Mouse (Mus musculus): ENCODE measurements around the gene Dync1i2. TPM values are rescaled to one million over a fixed set of nuclear protein-coding genes. Genes with fewer than 3 reads are reported as not detected.

Dync1i2 gene
- total RNA-seq, 2 experiments from 2014 or later: 96.0 to 99.1 TPM

- peak; percentile 39 for DNase-seq
These were observed 7.6 kb upstream of the Dync1i2 start for GRCm38 (mm10) chr2:71203819-71204432.

- DNase-seq: no peak
These were observed 2.3 kb upstream of the Dync1i2 start for GRCm38 (mm10) chr2:71209041-71209755.

- DNase-seq: no peak
These were observed 410 bp upstream of the Dync1i2 start for GRCm38 (mm10) chr2:71211096-71211495.

GRCm38 (mm10) chr2:71212360-71212726, 837 bp downstream of the Dync1i2 start:
- DNase-seq: no peak

- no peak for DNase-seq
These were observed 9.5 kb downstream of the Dync1i2 start for GRCm38 (mm10) chr2:71221020-71221419.

- no peak for DNase-seq
These were observed 15.9 kb downstream of the Dync1i2 start for GRCm38 (mm10) chr2:71227398-71227797.

- no peak for DNase-seq
These were observed 18.1 kb downstream of the Dync1i2 start for GRCm38 (mm10) chr2:71229603-71230002.

- no peak for DNase-seq
These were observed 20.4 kb downstream of the Dync1i2 start for GRCm38 (mm10) chr2:71231951-71232350.

- no peak for DNase-seq
These were observed 21.5 kb downstream of the Dync1i2 start for GRCm38 (mm10) chr2:71232976-71233375.

- DNase-seq: no peak
These were observed 23.9 kb downstream of the Dync1i2 start for GRCm38 (mm10) chr2:71235420-71235819.

- DNase-seq: no peak
These were observed 24.5 kb downstream of the Dync1i2 start for GRCm38 (mm10) chr2:71236009-71236408.

GRCm38 (mm10) chr2:71241505-71241904, 30.0 kb downstream of the Dync1i2 start:
- DNase-seq: no peak

GRCm38 (mm10) chr2:71242180-71242579, 30.7 kb downstream of the Dync1i2 start:
- no peak for DNase-seq

GRCm38 (mm10) chr2:71243058-71243672, 31.7 kb downstream of the Dync1i2 start:
- no peak for DNase-seq

- DNase-seq: no peak
These were observed 33.3 kb downstream of the Dync1i2 start for GRCm38 (mm10) chr2:71244807-71245206.

- no peak for DNase-seq
These were observed 33.9 kb downstream of the Dync1i2 start for GRCm38 (mm10) chr2:71245416-71245815.

- no peak for DNase-seq
These were observed 34.6 kb downstream of the Dync1i2 start for GRCm38 (mm10) chr2:71246096-71246495.

- DNase-seq: no peak
These were observed 36.6 kb downstream of the Dync1i2 start for GRCm38 (mm10) chr2:71248071-71248470.

GRCm38 (mm10) chr2:71250841-71251240, 39.3 kb downstream of the Dync1i2 start:
- no peak for DNase-seq

- DNase-seq: no peak
These were observed 43.3 kb downstream of the Dync1i2 start for GRCm38 (mm10) chr2:71254836-71255235.

GRCm38 (mm10) chr2:71256581-71256980, 45.1 kb downstream of the Dync1i2 start:
- no peak for DNase-seq

- peak; percentile 54 for DNase-seq
These were observed 53.1 kb downstream of the Dync1i2 start for GRCm38 (mm10) chr2:71264585-71264984.

- DNase-seq: no peak
These were observed 57.2 kb downstream of the Dync1i2 start for GRCm38 (mm10) chr2:71268691-71269090.

- DNase-seq: no peak
These were observed 57.8 kb downstream of the Dync1i2 start for GRCm38 (mm10) chr2:71269332-71269731.

Data from heart, postnatal 4 days (tissue).